Mouse (Mus musculus): ENCODE data around the gene Btbd11.

- TF ChIP-seq CTCF (IDR thresholded peaks at IDR 0.05; ENCODE audit: extremely low read depth, insufficient read depth, insufficient read length, insufficient replicate concordance) (no peak), POLR2A (IDR thresholded peaks at IDR 0.05; ENCODE audit: low read depth, low read length) (no peak)
Measured at GRCm38 (mm10) chr10:85352505-85352904, 34.1 kb upstream of the Btbd11 start.

Measured in spleen, adult 2 months (tissue).